19 mouse cellular contexts compared by ENCODE assay signal in genomic region chr7:65623330-65623729, GRCm38 (mm10). TPM values are rescaled to one million over a fixed set of nuclear protein-coding genes. Genes with fewer than 3 reads are reported as not detected.
A peak's percentile ranks its signal among the peaks of the same experiment; 100 is the strongest.
DNase-seq lines count a peak whose midpoint lies in the region; ATAC-seq and TF ChIP-seq lines count a peak whose summit lies in the region.
"Had no signal": no experiment of that assay in that cellular context is flagged by ENCODE, and none has a peak within 500 bp of the region (broad histone marks: within the 10 kb centered on the region; RNA-seq: fewer than 3 reads in every experiment).

No protein-coding gene starts in this region.

- POLR2A ChIA-PET in Patski (lab: Charles Lee) = no interaction called here

- in situ Hi-C loops in Patski (cut with MboI; ENCODE audit: low pct_unique_long_range_greater_than_20kb) = no loop called here

- peak; percentile 62 for ATAC-seq in Patski
- ATAC-seq: forebrain, embryonic 14.5 days; forebrain, embryonic 16.5 days had no signal

- no peaks in the 10 kb centered on the region for H3K27me3 ChIP-seq in Patski
- H3K27me3 ChIP-seq: embryonic facial prominence, embryonic 13.5 days; embryonic facial prominence, embryonic 15.5 days; forebrain, embryonic 12.5 days had no signal

- CTCF ChIA-PET in Patski (lab: Charles Lee) = interaction anchor here (1.1 kb wide), 1 partner anchor 306 kb away, joined by 4 read pairs; no protein-coding TSS in a partner anchor

- TF ChIP-seq CTCF in Patski (IDR thresholded peaks at IDR 0.05) = no peak

- DNase-seq in 3T3-L1 (ENCODE audit: low read depth, low spot score) (peak; percentile 39), 416B (ENCODE audit: low read depth) (peak; percentile 22), Patski (ENCODE audit: low read depth, low spot score) (no peak)
- DNase-seq in urinary bladder, postnatal 14 days (ENCODE audit: low spot score) = no peak
- DNase-seq in embryo, embryonic 11 days = no peak
- DNase-seq: adrenal gland, adult 2 months; adrenal gland, postnatal 10 days; adrenal gland, postnatal 25 days; cerebellum, adult 11 months; cerebellum, adult 18-20 months; cerebellum, adult 8-10 months; cerebellum, adult 9-11 months; cerebellum, postnatal 14 days; cerebellum, postnatal 36 days had no signal

RNA-seq across cellular contexts. Expression of gene Tarsl2, which starts 21.4 kb away (rescaled TPM):
- polyA plus RNA-seq in Patski (2021) = 15.0 TPM

Comparison
In these comparisons a context has a peak if more than half of its experiments do, and no peak if none do; other contexts are left out.
1. DNase-seq: peak in 3T3-L1 (single experiment) and 416B (single experiment); none in Patski (single experiment), urinary bladder, postnatal 14 days (single experiment) and embryo, embryonic 11 days (single experiment).